Mouse (Mus musculus): ENCODE data around the gene Sec24b. TPM values are rescaled to one million over a fixed set of nuclear protein-coding genes. Genes with fewer than 3 reads are reported as not detected.
A peak's percentile ranks its signal among the peaks of the same experiment; 100 is the strongest.

Sec24b gene
- total and polyA plus RNA-seq, 3 experiments = 18.6 to 56.3 (median 54.4) TPM

DNA sequence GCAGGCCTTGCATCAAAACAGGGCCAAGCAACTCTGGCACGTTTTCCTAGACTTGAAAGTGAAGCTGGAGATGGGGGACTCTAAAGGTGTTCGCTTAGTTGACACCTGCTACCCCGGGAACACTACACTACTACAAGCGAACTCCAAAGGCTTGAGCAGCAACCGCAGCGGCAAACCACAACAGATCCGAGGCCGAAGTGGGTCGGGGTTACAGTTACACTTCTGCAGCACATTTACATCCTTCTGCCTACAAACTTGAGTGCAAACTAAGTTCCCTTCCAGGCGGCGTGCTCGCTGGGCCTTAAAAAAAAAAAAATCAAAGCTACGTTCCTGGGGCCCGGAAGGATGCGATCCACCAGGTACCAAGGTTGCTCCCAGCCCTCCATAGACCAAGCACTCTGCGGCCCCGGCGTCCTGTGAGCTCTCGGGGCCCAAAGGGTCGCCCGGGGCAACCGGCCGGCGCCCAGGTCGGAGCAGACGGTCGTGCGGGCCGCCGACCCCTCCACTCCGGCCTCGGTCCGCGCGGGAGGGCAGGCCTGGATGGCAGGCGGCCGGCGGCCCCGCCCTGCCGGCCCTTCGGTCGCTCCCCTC lies 1.5 kb downstream of the Sec24b start:
- peak; percentile 51 for DNase-seq (ENCODE audit: low read depth, low spot score)
- Histone ChIP-seq H3K79me2 (ENCODE audit: control insufficient read depth, insufficient read depth, low read length, poor library complexity) (peaks cover 57% of the 10 kb centered on the region), H3K9ac (ENCODE audit: control insufficient read depth, low read depth, low read length, poor library complexity, severe bottlenecking) (peak overlapping the region; percentile 89), H3K36me3 (ENCODE audit: control insufficient read depth in 1 of 2, insufficient read depth in 2 of 2, low read length in 2 of 2) (peaks cover 0 to 13% of the 10 kb centered on the region in 2 experiments; a peak in 2 of 4 replicates), H3K9me3 (replicated peaks; ENCODE audit: insufficient read depth, low read length) (no peaks in the 10 kb centered on the region), H3K27ac (ENCODE audit: control insufficient read depth, low read depth, low read length) (peak overlapping the region; percentile 31; the same call in 1 of the 2 replicates), H3K4me3 (ENCODE audit: control insufficient read depth in 1 of 2, insufficient read depth in 1 of 2, low read depth in 2 of 2, low read length in 2 of 2) (peak overlapping the region; percentile 77 to 90), H3K27me3 (ENCODE audit: control insufficient read depth in 1 of 2, insufficient read depth in 2 of 2, low read length in 2 of 2) (no peaks in the 10 kb centered on the region; a peak in 2 of 4 replicates), H3K4me1 (ENCODE audit: control insufficient read depth in 1 of 2, insufficient read depth in 2 of 2, low read length in 2 of 2) (peaks cover 0 to 19% of the 10 kb centered on the region in 2 experiments; a peak in 1 of 4 replicates)
- TF ChIP-seq ZNF384 (IDR thresholded peaks at IDR 0.05; ENCODE audit: low read depth, low read length) (peak; percentile 59), RAD21 (IDR thresholded peaks at IDR 0.05; ENCODE audit: low read depth, low read length) (no peak), POLR2AphosphoS2 (IDR thresholded peaks at IDR 0.05; ENCODE audit: low read length) (no peak), TCF12 (IDR thresholded peaks at IDR 0.05; ENCODE audit: low read depth, low read length) (no peak), GATA1 (IDR thresholded peaks at IDR 0.05; ENCODE audit: low read depth, low read length) (no peak), CHD1 (IDR thresholded peaks at IDR 0.05; ENCODE audit: low read depth, low read length) (no peak)

GRCm38 (mm10) chr3:130058488-130058887 lies 2.9 kb downstream of the Sec24b start:
- peaks cover 0 to 19% of the 10 kb centered on the region in 2 experiments; a peak in 1 of 4 replicates for H3K4me1 ChIP-seq (ENCODE audit: control insufficient read depth in 1 of 2, insufficient read depth in 2 of 2, low read length in 2 of 2)

DNA sequence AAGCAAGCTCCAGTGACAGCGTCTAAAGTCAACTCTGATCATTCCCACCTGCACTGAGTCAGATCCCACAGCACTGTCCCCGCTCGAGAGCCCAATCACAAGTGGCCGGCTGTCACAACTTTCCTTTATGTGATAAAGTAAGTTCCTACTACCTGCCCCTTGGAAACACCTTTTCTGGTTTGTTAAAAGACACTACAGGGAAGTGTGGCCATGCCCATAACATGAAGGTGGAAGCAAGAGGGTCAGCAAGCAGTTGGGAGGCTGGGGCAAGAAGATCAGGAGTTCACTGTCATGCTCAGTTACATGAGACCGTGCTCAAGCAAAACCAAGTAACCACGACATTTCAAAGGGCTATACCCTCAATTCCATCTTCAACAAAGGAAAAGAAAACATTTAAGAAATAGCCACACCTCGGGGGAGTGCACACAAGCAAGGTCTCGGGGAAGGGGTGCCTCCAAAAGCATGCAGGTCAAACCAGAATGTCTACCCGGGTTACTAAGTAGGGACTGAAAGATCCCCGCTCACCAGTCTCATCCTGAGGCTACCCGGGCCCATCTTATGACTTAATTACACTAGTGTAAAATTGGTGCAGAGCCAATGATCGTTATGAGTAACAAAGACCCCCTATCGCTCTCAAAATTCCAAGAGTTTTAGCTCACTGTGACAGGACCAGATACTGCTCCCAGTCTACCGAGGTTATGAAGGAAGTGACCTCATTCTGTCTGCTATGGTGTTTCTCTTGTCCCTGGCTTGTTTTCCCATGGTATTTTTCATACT lies 3.6 kb downstream of the Sec24b start:
- Histone ChIP-seq H3K9me3 (replicated peaks; ENCODE audit: insufficient read depth, low read length) (no peaks in the 10 kb centered on the region), H3K27ac (ENCODE audit: control insufficient read depth, low read depth, low read length) (no peak overlapping the region), H3K36me3 (ENCODE audit: control insufficient read depth in 1 of 2, insufficient read depth in 2 of 2, low read length in 2 of 2) (peaks cover 3 to 13% of the 10 kb centered on the region in 2 experiments; a peak in 3 of 4 replicates), H3K27me3 (ENCODE audit: control insufficient read depth in 1 of 2, insufficient read depth in 2 of 2, low read length in 2 of 2) (no peaks in the 10 kb centered on the region), H3K4me3 (ENCODE audit: control insufficient read depth in 1 of 2, insufficient read depth in 1 of 2, low read depth in 2 of 2, low read length in 2 of 2) (no peak overlapping the region), H3K9ac (ENCODE audit: control insufficient read depth, low read depth, low read length, poor library complexity, severe bottlenecking) (no peak overlapping the region), H3K4me1 (ENCODE audit: control insufficient read depth in 1 of 2, insufficient read depth in 2 of 2, low read length in 2 of 2) (peaks cover 0 to 19% of the 10 kb centered on the region in 2 experiments; a peak in 1 of 4 replicates), H3K79me2 (ENCODE audit: control insufficient read depth, insufficient read depth, low read length, poor library complexity) (peaks cover 74% of the 10 kb centered on the region)
- DNase-seq (ENCODE audit: low read depth, low spot score) = no peak
- TF ChIP-seq NRF1 (IDR thresholded peaks at IDR 0.05; ENCODE audit: insufficient read depth, low read depth, low read length, poor library complexity, severe bottlenecking) (no peak), POLR2AphosphoS2 (IDR thresholded peaks at IDR 0.05; ENCODE audit: low read length) (no peak), TBP (IDR thresholded peaks at IDR 0.05; ENCODE audit: low read depth, low read length) (no peak), GABPA (IDR thresholded peaks at IDR 0.05; ENCODE audit: low read depth, low read length) (no peak), RAD21 (IDR thresholded peaks at IDR 0.05; ENCODE audit: low read depth, low read length) (no peak), MAFK (IDR thresholded peaks at IDR 0.05; ENCODE audit: borderline replicate concordance, low read depth, low read length) (no peak), ZNF384 (IDR thresholded peaks at IDR 0.05; ENCODE audit: low read depth, low read length) (no peak), NELFE (IDR thresholded peaks at IDR 0.05; ENCODE audit: low read depth, low read length) (no peak), CHD2 (IDR thresholded peaks at IDR 0.05; ENCODE audit: low read length) (no peak), MYC (IDR thresholded peaks at IDR 0.05; ENCODE audit: low read depth, low read length) (no peak), RCOR1 (IDR thresholded peaks at IDR 0.05; ENCODE audit: low read depth, low read length) (no peak), HCFC1 (IDR thresholded peaks at IDR 0.05; ENCODE audit: low read depth, low read length) (no peak), USF2 (IDR thresholded peaks at IDR 0.05; ENCODE audit: borderline replicate concordance in 1 of 2, insufficient read depth in 1 of 2, low read depth in 1 of 2, low read length in 2 of 2) (no peak), KAT2A (conservative IDR thresholded peaks at IDR 0.05; ENCODE audit: low read depth, low read length) (no peak), BHLHE40 (IDR thresholded peaks at IDR 0.05; ENCODE audit: borderline replicate concordance, low read depth, low read length) (no peak)

More at GRCm38 (mm10) chr3:130058488-130058887, 2.9 kb downstream of the Sec24b start:
- Histone ChIP-seq H3K27ac (ENCODE audit: control insufficient read depth, low read depth, low read length) (no peak overlapping the region), H3K79me2 (ENCODE audit: control insufficient read depth, insufficient read depth, low read length, poor library complexity) (peaks cover 70% of the 10 kb centered on the region), H3K9me3 (replicated peaks; ENCODE audit: insufficient read depth, low read length) (no peaks in the 10 kb centered on the region), H3K27me3 (ENCODE audit: control insufficient read depth in 1 of 2, insufficient read depth in 2 of 2, low read length in 2 of 2) (no peaks in the 10 kb centered on the region), H3K36me3 (ENCODE audit: control insufficient read depth in 1 of 2, insufficient read depth in 2 of 2, low read length in 2 of 2) (peaks cover 3 to 13% of the 10 kb centered on the region in 2 experiments; a peak in 3 of 4 replicates), H3K9ac (ENCODE audit: control insufficient read depth, low read depth, low read length, poor library complexity, severe bottlenecking) (no peak overlapping the region), H3K4me3 (ENCODE audit: control insufficient read depth in 1 of 2, insufficient read depth in 1 of 2, low read depth in 2 of 2, low read length in 2 of 2) (no peak overlapping the region)
- DNase-seq (ENCODE audit: low read depth, low spot score) = no peak
- no peak for TF ChIP-seq CHD2 (IDR thresholded peaks at IDR 0.05; ENCODE audit: low read length)
- TF ChIP-seq TBP (IDR thresholded peaks at IDR 0.05; ENCODE audit: low read depth, low read length) = no peak
- TF ChIP-seq RCOR1 (IDR thresholded peaks at IDR 0.05; ENCODE audit: low read depth, low read length) = no peak
- no peak for TF ChIP-seq HCFC1 (IDR thresholded peaks at IDR 0.05; ENCODE audit: low read depth, low read length)
- no peak for TF ChIP-seq MXI1 (IDR thresholded peaks at IDR 0.05; ENCODE audit: low read depth, low read length)
- no peak for TF ChIP-seq MAZ (IDR thresholded peaks at IDR 0.05; ENCODE audit: low read depth, low read length)
- TF ChIP-seq MAFK (IDR thresholded peaks at IDR 0.05; ENCODE audit: borderline replicate concordance, low read depth, low read length) = no peak
